Mouse (Mus musculus) heart, postnatal 14 days (tissue): ENCODE data around the gene Hsdl2. TPM values are rescaled to one million over a fixed set of nuclear protein-coding genes. Genes with fewer than 3 reads are reported as not detected.
A peak's percentile ranks its signal among the peaks of the same experiment; 100 is the strongest.
"Not testable (repeated sequence)": the region's sequence is repeated elsewhere in the genome, so short reads cannot be mapped to it uniquely, and the experiment has no call there.

ENCODE experiments used
- DNase-seq, 2 experiments: peaks; one replicate each; pipeline ENCODE4 v3.0.0; 2021 to 2022
- intact Hi-C: fragments of 180-260 bp; cut with DNase I; formaldehyde crosslinking; loops from one replicate; pipeline ENCODE4 v1.15.1; 2025
- long read RNA-seq, 2 experiments: library from polyadenylated mRNA; stranded (forward); transcript quantifications; one replicate each; pipeline ENCODE4 v2.0.0; 2021
- total RNA-seq, 2 experiments: library from RNA; stranded (reverse); gene quantifications; 2 replicates each; pipeline ENCODE4 v1.2.3; 2021

Gene Hsdl2
- total RNA-seq = 100 to 1,000 TPM; 247 to 266 TPM
- long read RNA-seq, experiment 1, transcript Hsdl2-202 (12 exons, 2,626 nt) = minor isoform, 14 of 311 reads
- long read RNA-seq, experiment 1, transcript Hsdl2-201 (11 exons, 2,611 nt) = major isoform, 265 of 311 reads
- long read RNA-seq, experiment 1, partial matches to known transcripts = 13 of 311 reads
- long read RNA-seq, experiment 1, other reads (novel, unspliced or antisense) = 19 of 311 reads
- long read RNA-seq, experiment 2, transcript Hsdl2-202 (12 exons, 2,626 nt) = minor isoform, 14 of 338 reads
- long read RNA-seq, experiment 2, transcript Hsdl2-201 (11 exons, 2,611 nt) = major isoform, 284 of 338 reads
- long read RNA-seq, experiment 2, partial matches to known transcripts = 15 of 338 reads
- long read RNA-seq, experiment 2, other reads (novel, unspliced or antisense) = 25 of 338 reads

- DNase-seq = peak; percentile 97
- intact Hi-C loops = no loop called here
Observed at GRCm38 (mm10) chr4:59581314-59582185, at the start of gene Hsdl2. Gene Hsdl2, plus strand, starts transcription at chr4:59581563.

GRCm38 (mm10) chr4:59533268-59533667 lies 48.1 kb upstream of the Hsdl2 start:
- intact Hi-C loops = no loop called here
- no peak for DNase-seq

GRCm38 (mm10) chr4:59535624-59536023 lies 45.7 kb upstream of the Hsdl2 start:
- intact Hi-C loops = no loop called here
- no peak for DNase-seq

- intact Hi-C loops = no loop called here
- no peak for DNase-seq
Observed at GRCm38 (mm10) chr4:59536281-59536680, 45.1 kb upstream of the Hsdl2 start.

- no peak for DNase-seq
- intact Hi-C loops = no loop called here
Observed at GRCm38 (mm10) chr4:59543006-59543405, 38.4 kb upstream of the Hsdl2 start.

GRCm38 (mm10) chr4:59544654-59545053 lies 36.7 kb upstream of the Hsdl2 start:
- intact Hi-C loops = no loop called here
- no peak for DNase-seq

GRCm38 (mm10) chr4:59546285-59547071 lies 34.9 kb upstream of the Hsdl2 start:
- intact Hi-C loops = no loop called here
- no peak for DNase-seq

GRCm38 (mm10) chr4:59547136-59547889 lies 34.0 kb upstream of the Hsdl2 start:
- peak in 1 of 2 experiments; percentile 18 for DNase-seq
- intact Hi-C loops = no loop called here

GRCm38 (mm10) chr4:59548011-59548559 lies 33.3 kb upstream of the Hsdl2 start:
- DNase-seq = no peak
- intact Hi-C loops = loop anchor here (2.0 kb wide), 1 partner anchor 359 kb away; the partner anchor contains the start of gene Ugcg

- DNase-seq = peak; percentile 77 to 85
- intact Hi-C loops = loop anchor here (2.0 kb wide), 1 partner anchor 360 kb away; the partner anchor contains the start of gene Ugcg
Observed at GRCm38 (mm10) chr4:59548560-59549174, 32.7 kb upstream of the Hsdl2 start.

- DNase-seq = peak; percentile 96 to 98
- intact Hi-C loops = loop anchor here (2.0 kb wide), 1 partner anchor 361 kb away; the partner anchor contains the start of gene Ugcg
Observed at GRCm38 (mm10) chr4:59549175-59549976, 32.0 kb upstream of the Hsdl2 start, which contains the start of gene Ptbp3. Gene Ptbp3, minus strand, starts transcription at chr4:59549364.

GRCm38 (mm10) chr4:59549977-59550560 lies 31.3 kb upstream of the Hsdl2 start:
- intact Hi-C loops = loop anchor here (2.0 kb wide), 1 partner anchor 361 kb away; the partner anchor contains the start of gene Ugcg
- DNase-seq = no peak

- intact Hi-C loops = no loop called here
- no peak for DNase-seq
Observed at GRCm38 (mm10) chr4:59551901-59552300, 29.5 kb upstream of the Hsdl2 start.

GRCm38 (mm10) chr4:59552835-59553234 lies 28.5 kb upstream of the Hsdl2 start:
- intact Hi-C loops = no loop called here
- DNase-seq = no peak

- DNase-seq = no peak
- intact Hi-C loops = no loop called here
Observed at GRCm38 (mm10) chr4:59553576-59553975, 27.8 kb upstream of the Hsdl2 start.

- intact Hi-C loops = no loop called here
- no peak for DNase-seq
Observed at GRCm38 (mm10) chr4:59555177-59555576, 26.2 kb upstream of the Hsdl2 start.

GRCm38 (mm10) chr4:59557343-59557742 lies 24.0 kb upstream of the Hsdl2 start:
- intact Hi-C loops, DNase-seq: not testable (repeated sequence)
